Mouse (Mus musculus) heart, embryonic 13.5 days (tissue): ENCODE data around the gene Ptprs. TPM values are rescaled to one million over a fixed set of nuclear protein-coding genes. Genes with fewer than 3 reads are reported as not detected.

Experiments used
- ATAC-seq: fragments of 200-750 bp; cut with Nextera tagmentation; 2 replicates; pipeline ENCODE4 v1.8.0; 2017; ENCODE audit warnings: moderate TSS enrichment; ENCODE audit not compliant: insufficient number of reproducible peaks, low FRiP score, low TSS enrichment; ENCODE audit errors: extremely low read depth
- H3K27ac ChIP-seq: fragments of 300-500 bp; sonication (generic); replicated peaks from 2 replicates; pipeline ENCODE4 v1.5.1; 2015; ENCODE audit warnings: moderate library complexity, mild to moderate bottlenecking, inconsistent platforms
- H3K27me3 ChIP-seq: fragments of 300-500 bp; sonication (generic); replicated peaks from 2 replicates; pipeline ENCODE4 v1.6.1; 2015; ENCODE audit warnings: mild to moderate bottlenecking, inconsistent platforms
- H3K36me3 ChIP-seq: fragments of 300-500 bp; sonication (generic); 2 replicates; pipeline ENCODE4 v1.6.1; 2015; ENCODE audit warnings: mild to moderate bottlenecking, inconsistent platforms
- H3K4me1 ChIP-seq: fragments of 300-500 bp; sonication (generic); 2 replicates; pipeline ENCODE4 v1.6.1; 2015; ENCODE audit warnings: inconsistent platforms
- H3K4me2 ChIP-seq: fragments of 300-500 bp; sonication (generic); 2 replicates; pipeline ENCODE4 v1.6.1; 2015; ENCODE audit warnings: inconsistent platforms, mild to moderate bottlenecking, moderate library complexity
- H3K4me3 ChIP-seq: fragments of 300-500 bp; sonication (generic); 2 replicates; pipeline ENCODE4 v1.5.1; 2015; ENCODE audit warnings: moderate library complexity, mild to moderate bottlenecking, inconsistent platforms
- H3K9ac ChIP-seq: fragments of 300-500 bp; sonication (generic); 2 replicates; pipeline ENCODE4 v1.6.1; 2015; ENCODE audit warnings: inconsistent platforms, mild to moderate bottlenecking, moderate library complexity
- H3K9me3 ChIP-seq: fragments of 300-500 bp; sonication (generic); 2 replicates; pipeline ENCODE4 v1.6.1; 2016; ENCODE audit warnings: inconsistent platforms
- WGBS: fragments of 180-500 bp; shearing (Covaris S2); methylation state at CpG from one replicate; pipeline ENCODE4 v1.1.7; 2015; ENCODE audit warnings: mixed read lengths; 5-methylcytosine and 5-hydroxymethylcytosine counted together
- polyA plus RNA-seq: library from polyadenylated mRNA; unstranded; fragments of >200 nt; fragmentation: Nextera tagmentation; extraction: Ambion mirVana; gene quantifications from 2 replicates; pipeline ENCODE4 v1.2.1, GENCODE M21; 2015

Gene Ptprs
- polyA plus RNA-seq, 1 experiment from 2014 or later, result 50.1 TPM

GRCm38 (mm10) chr17:56424726-56425583 lies 51.3 kb downstream of the Ptprs start:
- Histone ChIP-seq H3K4me1 (peaks cover 23% of the 10 kb centered on the region), H3K36me3 (peaks cover 84% of the 10 kb centered on the region), H3K27ac (0 out of 2 replicates have a peak overlapping the region, but pooled peaks have one; percentile 17), H3K9ac (peak overlapping the region; percentile 82), H3K4me3 (peak overlapping the region; percentile 56), H3K27me3 (peaks cover 14% of the 10 kb centered on the region), H3K4me2 (peak overlapping the region; percentile 89), H3K9me3 (no peaks in the 10 kb centered on the region)
- ATAC-seq, result peak; percentile 9; the same call in 1 of the 2 replicates
- WGBS, result 18% methylated on average over 68 of the region's 77 CpGs

DNA sequence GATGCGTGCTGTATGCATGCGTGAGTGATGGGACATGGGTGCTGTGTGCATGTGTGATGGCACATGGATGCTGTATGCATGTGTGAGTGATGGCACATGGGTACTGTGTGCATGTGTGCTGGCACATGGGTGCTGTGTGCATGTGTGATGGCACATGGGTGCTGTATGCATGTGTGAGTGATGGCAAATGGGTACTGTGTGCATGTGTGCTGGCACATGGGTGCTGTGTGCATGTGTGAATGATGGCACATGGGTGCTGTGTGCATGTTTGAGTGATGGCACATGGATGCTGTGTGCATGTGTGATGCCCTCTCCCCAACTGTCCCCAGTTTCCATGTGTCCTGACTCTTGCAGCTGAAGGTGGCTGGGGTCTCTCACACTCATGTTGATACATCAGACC lies 56.3 kb downstream of the Ptprs start:
- Histone ChIP-seq H3K4me2 (no peak overlapping the region), H3K4me3 (no peak overlapping the region), H3K4me1 (peaks cover 6% of the 10 kb centered on the region), H3K36me3 (peaks cover 98% of the 10 kb centered on the region), H3K27ac (no peak overlapping the region), H3K9ac (no peak overlapping the region), H3K9me3 (no peaks in the 10 kb centered on the region), H3K27me3 (no peaks in the 10 kb centered on the region)
- ATAC-seq, result no peak
- WGBS, result 97% methylated on average over 2 of the region's 2 CpGs

DNA sequence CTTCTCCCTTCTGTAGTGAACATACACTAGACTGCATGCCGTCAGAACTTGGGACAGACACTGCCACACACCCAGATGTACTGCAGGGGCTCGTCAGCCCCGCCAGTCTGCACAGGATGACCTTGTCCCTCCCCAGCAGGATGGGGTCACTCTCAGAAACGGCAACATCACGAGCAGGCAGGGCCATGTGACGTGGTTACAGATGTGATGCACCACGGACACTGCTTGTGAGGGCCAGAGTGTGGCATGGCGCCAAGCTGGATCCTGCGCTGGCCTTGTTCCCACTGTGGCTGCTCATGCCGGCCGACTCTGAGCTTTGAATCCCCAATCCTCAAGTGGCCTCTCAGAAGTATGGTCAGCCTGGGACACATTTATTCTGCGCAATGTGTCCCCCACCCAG lies 58.0 kb downstream of the Ptprs start:
- no peaks in the 10 kb centered on the region for H3K4me1 ChIP-seq
- no peak overlapping the region for H3K9ac ChIP-seq
- H3K27ac ChIP-seq, result no peak overlapping the region
- no peaks in the 10 kb centered on the region for H3K27me3 ChIP-seq
- peaks cover 98% of the 10 kb centered on the region for H3K36me3 ChIP-seq
- H3K4me3 ChIP-seq, result no peak overlapping the region
- H3K4me2 ChIP-seq, result no peak overlapping the region
- ATAC-seq, result no peak
- WGBS, result 64% methylated on average over 12 of the region's 12 CpGs
- H3K9me3 ChIP-seq, result no peaks in the 10 kb centered on the region

DNA sequence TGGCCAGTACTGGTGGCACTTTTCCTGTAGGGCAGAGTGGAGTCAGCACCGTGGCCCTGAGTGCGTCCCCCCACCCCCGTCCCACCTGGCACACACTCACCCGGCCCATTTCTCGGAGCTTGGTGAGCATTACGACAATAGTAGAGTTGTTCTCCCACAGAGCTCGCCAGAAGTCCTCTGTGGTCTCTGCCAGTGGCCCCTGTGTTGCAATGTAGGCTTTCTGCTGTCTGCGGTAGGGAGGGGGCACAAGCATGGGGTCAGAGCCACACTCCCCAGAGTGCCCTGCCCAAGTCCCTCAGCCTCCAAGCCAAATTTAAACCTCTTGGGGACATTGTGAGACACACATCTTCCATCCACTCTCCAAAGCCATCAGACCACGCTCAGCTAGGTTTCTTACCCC lies 61.5 kb downstream of the Ptprs start:
- no peaks in the 10 kb centered on the region for H3K27me3 ChIP-seq
- H3K9ac ChIP-seq, result no peak overlapping the region
- H3K4me2 ChIP-seq, result no peak overlapping the region
- 86% methylated on average over 9 of the region's 9 CpGs for WGBS
- ATAC-seq, result no peak
- peaks cover 4% of the 10 kb centered on the region for H3K4me1 ChIP-seq
- H3K4me3 ChIP-seq, result no peak overlapping the region
- no peak overlapping the region for H3K27ac ChIP-seq
- no peaks in the 10 kb centered on the region for H3K9me3 ChIP-seq
- H3K36me3 ChIP-seq, result peaks cover 93% of the 10 kb centered on the region

DNA sequence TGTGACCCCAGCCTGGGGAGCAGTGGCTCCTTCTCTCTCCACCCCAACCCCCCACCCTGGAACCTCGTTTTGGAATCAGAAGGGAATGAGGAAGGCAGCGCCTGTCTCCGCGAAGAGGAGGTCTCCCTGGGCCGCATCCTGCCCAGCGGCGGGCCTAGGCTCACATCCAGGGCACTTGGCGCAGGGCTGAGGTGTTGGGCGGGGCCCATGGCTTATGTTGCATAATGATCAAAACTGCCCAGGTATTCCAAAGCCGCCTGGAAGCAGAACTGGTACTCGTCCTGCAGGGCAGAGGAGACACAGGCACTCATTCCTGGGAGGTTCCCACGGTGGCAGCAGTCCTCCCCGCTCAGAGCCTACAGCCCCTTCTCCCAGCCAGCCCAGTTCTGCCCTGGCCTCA lies 63.2 kb downstream of the Ptprs start:
- 76% methylated on average over 13 of the region's 13 CpGs for WGBS
- Histone ChIP-seq H3K4me1 (peaks cover 19% of the 10 kb centered on the region), H3K27ac (no peak overlapping the region), H3K27me3 (no peaks in the 10 kb centered on the region), H3K9ac (no peak overlapping the region), H3K36me3 (peaks cover 76% of the 10 kb centered on the region), H3K9me3 (no peaks in the 10 kb centered on the region), H3K4me2 (no peak overlapping the region), H3K4me3 (no peak overlapping the region)
- no peak for ATAC-seq

DNA sequence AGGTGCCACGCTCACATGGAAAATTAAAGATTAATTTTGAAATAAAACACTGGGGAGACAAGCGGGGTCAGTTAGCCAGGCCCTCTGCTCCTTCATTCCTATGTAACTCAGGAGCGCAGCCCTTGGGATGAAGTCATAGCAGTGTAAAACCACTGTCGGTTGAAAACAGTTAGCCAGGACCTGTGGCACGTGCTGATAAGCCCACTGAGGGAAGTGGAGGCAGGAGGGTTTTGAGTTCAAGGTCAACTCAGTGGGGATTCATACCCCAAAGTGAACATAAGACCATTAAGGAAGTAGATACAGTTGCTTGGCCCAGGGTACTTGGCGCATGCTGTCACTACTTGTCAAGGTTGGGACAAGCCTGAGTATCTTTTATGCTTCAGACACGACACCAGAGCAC lies 64.8 kb downstream of the Ptprs start:
- no peak overlapping the region for H3K4me3 ChIP-seq
- no peaks in the 10 kb centered on the region for H3K9me3 ChIP-seq
- no peak overlapping the region for H3K9ac ChIP-seq
- peaks cover 59% of the 10 kb centered on the region for H3K36me3 ChIP-seq
- no peak overlapping the region for H3K27ac ChIP-seq
- H3K4me1 ChIP-seq, result peaks cover 36% of the 10 kb centered on the region
- H3K27me3 ChIP-seq, result no peaks in the 10 kb centered on the region
- 90% methylated on average over 7 of the region's 7 CpGs for WGBS
- no peak for ATAC-seq
- no peak overlapping the region for H3K4me2 ChIP-seq

DNA sequence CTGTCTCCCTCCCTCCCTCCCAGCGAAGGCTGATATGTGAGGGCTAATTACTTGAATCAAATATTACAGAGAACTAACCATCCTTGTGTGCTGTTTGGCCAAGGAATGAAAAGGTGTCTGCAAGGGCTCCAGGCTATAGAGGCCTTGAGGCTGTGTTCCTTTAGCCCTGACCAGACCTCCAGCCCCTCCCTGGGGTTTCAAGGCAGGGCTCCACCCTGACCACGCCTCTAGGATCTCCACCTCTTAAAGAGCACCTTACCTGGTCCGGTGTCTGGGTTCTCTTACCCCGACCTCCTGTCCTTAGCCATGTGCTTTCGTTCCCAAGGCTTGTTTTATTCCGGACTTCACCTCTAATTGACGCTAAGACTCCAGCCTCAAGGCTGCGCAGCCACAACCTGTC lies 66.5 kb downstream of the Ptprs start:
- 30% methylated on average over 8 of the region's 8 CpGs for WGBS
- peaks cover 50% of the 10 kb centered on the region for H3K36me3 ChIP-seq
- no peak overlapping the region for H3K27ac ChIP-seq
- no peaks in the 10 kb centered on the region for H3K9me3 ChIP-seq
- no peak for ATAC-seq
- peaks cover 38% of the 10 kb centered on the region for H3K4me1 ChIP-seq
- no peak overlapping the region for H3K4me3 ChIP-seq
- H3K9ac ChIP-seq, result peak overlapping the region; percentile 12; the same call in 1 of the 2 replicates
- H3K4me2 ChIP-seq, result no peak overlapping the region
- H3K27me3 ChIP-seq, result no peaks in the 10 kb centered on the region

GRCm38 (mm10) chr17:56408965-56409625 lies 67.2 kb downstream of the Ptprs start:
- Histone ChIP-seq H3K4me3 (no peak overlapping the region), H3K27me3 (no peaks in the 10 kb centered on the region), H3K36me3 (peaks cover 50% of the 10 kb centered on the region), H3K4me1 (peaks cover 38% of the 10 kb centered on the region), H3K4me2 (no peak overlapping the region), H3K9me3 (no peaks in the 10 kb centered on the region), H3K9ac (0 out of 2 replicates have a peak overlapping the region, but pooled peaks have one; percentile 12), H3K27ac (peak overlapping the region; percentile 21; the same call in 1 of the 2 replicates)
- ATAC-seq, result no peak
- 29% methylated on average over 13 of the region's 13 CpGs for WGBS

- Histone ChIP-seq H3K9ac (peak overlapping the region; percentile 58), H3K27me3 (no peaks in the 10 kb centered on the region), H3K27ac (peak overlapping the region; percentile 44), H3K4me2 (0 out of 2 replicates have a peak overlapping the region, but pooled peaks have one; percentile 9), H3K9me3 (no peaks in the 10 kb centered on the region), H3K4me1 (peaks cover 38% of the 10 kb centered on the region), H3K4me3 (no peak overlapping the region), H3K36me3 (peaks cover 49% of the 10 kb centered on the region)
- no peak for ATAC-seq
- 22% methylated on average over 8 of the region's 8 CpGs for WGBS
Observed at GRCm38 (mm10) chr17:56407379-56407778, 68.9 kb downstream of the Ptprs start.

DNA sequence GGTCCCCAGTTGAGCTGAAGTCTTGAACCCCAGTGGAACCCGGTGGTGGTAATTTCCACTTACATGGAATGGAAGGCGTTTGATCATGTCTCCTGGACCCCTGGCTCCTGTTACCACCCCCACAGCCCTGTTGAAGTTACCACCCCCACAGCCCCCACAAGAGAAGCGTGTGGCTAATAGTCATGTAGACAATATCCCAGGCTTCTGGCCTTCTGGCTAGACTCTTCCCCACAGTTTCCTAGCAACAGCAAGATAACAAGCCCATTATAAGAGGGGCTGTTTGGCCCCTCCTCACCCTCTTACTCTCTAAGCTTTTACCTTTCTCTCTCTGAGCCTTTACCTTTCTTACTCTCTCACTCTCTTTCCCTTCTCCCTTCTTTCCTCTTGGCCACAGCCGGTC lies 69.4 kb downstream of the Ptprs start:
- Histone ChIP-seq H3K4me2 (no peak overlapping the region), H3K36me3 (peaks cover 49% of the 10 kb centered on the region), H3K9me3 (no peaks in the 10 kb centered on the region), H3K9ac (no peak overlapping the region), H3K27me3 (no peaks in the 10 kb centered on the region), H3K27ac (peak overlapping the region; percentile 44), H3K4me1 (peaks cover 38% of the 10 kb centered on the region), H3K4me3 (no peak overlapping the region)
- 54% methylated on average over 4 of the region's 4 CpGs for WGBS
- ATAC-seq, result no peak

DNA sequence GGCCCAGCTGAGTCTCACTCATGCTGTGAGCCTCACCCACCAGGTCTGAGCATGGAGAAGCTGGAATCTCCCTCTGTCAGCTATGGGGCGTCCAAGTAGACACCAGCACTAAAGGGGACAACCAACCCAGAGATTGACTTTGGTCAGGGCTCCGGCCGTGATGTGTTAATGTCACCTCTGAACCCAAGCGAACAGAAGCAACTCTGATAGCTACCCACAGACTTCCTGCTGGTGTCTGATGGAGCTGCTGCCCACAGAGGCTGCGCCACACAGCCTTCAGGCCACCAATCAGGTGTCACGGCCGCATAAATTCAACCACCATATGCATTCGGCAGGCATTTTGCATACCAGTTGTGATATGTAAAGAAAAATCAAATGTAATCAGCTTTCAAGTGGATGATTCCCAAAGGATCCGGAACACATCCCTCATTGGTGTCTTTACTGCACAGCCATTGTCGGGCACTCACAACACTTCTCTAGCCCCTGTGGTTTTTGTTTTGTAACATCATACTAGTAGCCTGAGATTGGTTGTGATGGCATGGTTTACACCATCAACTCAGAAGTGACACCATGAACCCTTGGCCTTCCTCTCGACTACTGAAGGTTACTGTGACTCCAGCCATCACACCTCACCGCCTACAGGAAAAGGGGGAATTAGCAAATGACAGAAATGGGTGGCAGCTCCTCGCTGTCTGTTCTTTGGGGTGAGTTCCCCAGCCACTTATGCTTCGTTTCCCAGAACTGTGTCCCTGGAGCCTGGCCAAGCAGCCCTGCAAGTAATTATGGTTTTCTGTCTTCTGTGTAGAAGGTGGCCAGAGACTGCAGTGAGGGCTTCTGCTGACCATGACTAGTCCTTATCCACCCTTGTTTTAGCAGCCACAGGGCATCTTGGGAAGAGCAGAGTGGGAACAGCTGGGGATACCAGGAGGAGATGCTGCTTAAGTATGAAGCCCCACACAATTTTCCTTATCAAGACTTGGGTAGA lies 70.1 kb downstream of the Ptprs start:
- H3K36me3 ChIP-seq, result peaks cover 49% of the 10 kb centered on the region
- no peaks in the 10 kb centered on the region for H3K27me3 ChIP-seq
- H3K9ac ChIP-seq, result no peak overlapping the region
- ATAC-seq, result no peak
- H3K4me2 ChIP-seq, result no peak overlapping the region
- H3K27ac ChIP-seq, result peak overlapping the region; percentile 44; the same call in 1 of the 2 replicates
- WGBS, result 77% methylated on average over 14 of the region's 14 CpGs
- no peak overlapping the region for H3K4me3 ChIP-seq
- peaks cover 38% of the 10 kb centered on the region for H3K4me1 ChIP-seq
- H3K9me3 ChIP-seq, result no peaks in the 10 kb centered on the region
